Mouse (Mus musculus) midbrain, embryonic 15.5 days (tissue): ENCODE measurements around the gene Tex11. TPM values are rescaled to one million over a fixed set of nuclear protein-coding genes. Genes with fewer than 3 reads are reported as not detected.

ENCODE experiments used
- ATAC-seq: fragments of 200-750 bp; cut with Nextera tagmentation; replicated peaks from 2 replicates; pipeline ENCODE4 v1.8.0; 2017; ENCODE audit warnings: moderate TSS enrichment
- H3K27ac ChIP-seq: fragments of 300-500 bp; sonication (generic); 2 replicates; pipeline ENCODE4 v1.5.1; 2015; ENCODE audit warnings: mild to moderate bottlenecking, inconsistent platforms
- H3K27me3 ChIP-seq: fragments of 300-500 bp; sonication (generic); replicated peaks from 2 replicates; pipeline ENCODE4 v1.6.1; 2015; ENCODE audit warnings: inconsistent platforms
- H3K36me3 ChIP-seq: fragments of 300-500 bp; sonication (generic); replicated peaks from 2 replicates; pipeline ENCODE4 v1.6.1; 2015; ENCODE audit warnings: inconsistent platforms
- H3K4me1 ChIP-seq: fragments of 300-500 bp; sonication (generic); 2 replicates; pipeline ENCODE4 v1.6.1; 2015; ENCODE audit warnings: inconsistent platforms
- H3K4me2 ChIP-seq: fragments of 300-500 bp; sonication (generic); 2 replicates; pipeline ENCODE4 v1.6.1; 2015; ENCODE audit warnings: inconsistent platforms, mild to moderate bottlenecking, moderate library complexity
- H3K4me3 ChIP-seq: fragments of 300-500 bp; sonication (generic); 2 replicates; pipeline ENCODE4 v1.5.1; 2015; ENCODE audit warnings: mild to moderate bottlenecking, inconsistent platforms
- H3K9ac ChIP-seq: fragments of 300-500 bp; sonication (generic); 2 replicates; pipeline ENCODE4 v1.6.1; 2015; ENCODE audit warnings: mild to moderate bottlenecking, inconsistent platforms
- H3K9me3 ChIP-seq: fragments of 300-500 bp; sonication (generic); 2 replicates; pipeline ENCODE4 v1.6.1; 2016; ENCODE audit warnings: inconsistent platforms
- WGBS: fragments of 180-500 bp; shearing (Covaris S2); methylation state at CpG from one replicate; pipeline ENCODE4 v1.1.7; 2015; ENCODE audit warnings: mixed read lengths; 5-methylcytosine and 5-hydroxymethylcytosine counted together
- polyA plus RNA-seq: library from polyadenylated mRNA; unstranded; fragments of >200 nt; fragmentation: Nextera tagmentation; extraction: Ambion mirVana; gene quantifications from 2 replicates; pipeline ENCODE4 v1.2.1, GENCODE M21; 2015

The Tex11 gene
- polyA plus RNA-seq, 1 experiment from 2014 or later, result not detected

DNA sequence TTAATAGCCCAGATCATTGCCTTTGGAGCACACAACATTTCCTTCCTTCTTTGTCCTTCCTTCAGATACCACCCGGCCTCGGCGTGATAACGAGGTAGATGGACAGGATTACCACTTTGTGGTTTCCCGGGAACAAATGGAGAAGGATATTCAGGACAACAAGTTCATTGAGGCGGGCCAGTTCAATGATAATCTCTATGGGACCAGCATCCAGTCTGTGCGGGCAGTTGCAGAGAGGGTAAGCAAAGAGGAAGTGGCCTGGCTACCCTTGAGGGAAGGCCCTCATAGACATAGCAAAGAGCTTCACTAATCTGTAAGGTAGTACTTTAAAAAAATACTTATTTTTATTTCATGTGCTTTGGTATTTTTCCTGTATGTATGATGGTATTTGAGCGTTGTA lies 245.3 kb downstream of the Tex11 start:
- Histone ChIP-seq H3K36me3 (no peaks in the 10 kb centered on the region), H3K4me2 (no peak overlapping the region), H3K9me3 (no peaks in the 10 kb centered on the region), H3K27me3 (no peaks in the 10 kb centered on the region), H3K4me3 (no peak overlapping the region), H3K27ac (no peak overlapping the region), H3K9ac (no peak overlapping the region), H3K4me1 (no peaks in the 10 kb centered on the region)
- no peak for ATAC-seq
- WGBS, result 88% methylated on average over 8 of the region's 8 CpGs

DNA sequence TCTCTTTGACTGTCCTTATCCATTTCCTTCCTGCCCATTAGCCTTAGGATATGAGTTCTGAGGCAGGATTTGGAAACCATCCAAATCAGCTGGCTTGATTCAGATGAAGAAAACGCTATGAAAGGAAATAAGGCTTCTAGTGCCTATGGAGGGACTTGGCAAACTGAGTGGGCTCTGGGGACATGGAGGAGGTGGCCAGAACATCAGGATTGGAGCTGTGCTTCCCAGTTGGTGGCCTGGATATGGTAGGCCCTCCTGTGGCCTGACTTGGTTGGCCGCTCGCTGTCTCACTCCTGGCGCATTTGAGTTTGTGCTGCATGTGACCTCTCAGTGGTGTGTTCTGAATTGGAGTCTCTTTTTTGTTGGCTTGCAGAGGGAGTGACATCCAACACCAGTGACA lies 248.3 kb downstream of the Tex11 start:
- WGBS, result 82% methylated on average over 4 of the region's 4 CpGs
- H3K4me2 ChIP-seq, result no peak overlapping the region
- no peak for ATAC-seq
- H3K9me3 ChIP-seq, result no peaks in the 10 kb centered on the region
- H3K27me3 ChIP-seq, result no peaks in the 10 kb centered on the region
- H3K36me3 ChIP-seq, result no peaks in the 10 kb centered on the region
- H3K4me3 ChIP-seq, result no peak overlapping the region
- no peaks in the 10 kb centered on the region for H3K4me1 ChIP-seq
- no peak overlapping the region for H3K9ac ChIP-seq
- H3K27ac ChIP-seq, result no peak overlapping the region

DNA sequence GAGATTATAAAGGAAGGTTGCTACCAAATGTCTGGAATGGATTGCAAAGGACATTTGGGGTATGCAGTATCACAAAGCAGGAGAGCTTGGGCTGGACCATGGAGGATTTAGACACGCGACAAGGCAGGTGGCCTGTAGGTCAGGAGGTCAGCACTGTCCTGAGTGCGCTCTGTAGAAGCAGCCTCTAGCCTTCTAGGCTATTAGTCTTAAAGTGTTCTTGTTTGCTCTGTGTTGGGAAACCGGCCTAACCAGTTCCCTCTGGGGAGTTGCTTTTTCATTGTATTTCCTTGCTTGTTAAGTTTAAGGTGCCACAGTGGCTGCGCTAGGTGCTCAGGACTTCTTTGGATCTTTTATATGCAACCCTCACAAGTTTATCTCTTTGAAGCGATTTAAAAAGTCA lies 257.4 kb downstream of the Tex11 start:
- no peak overlapping the region for H3K9ac ChIP-seq
- H3K27me3 ChIP-seq, result no peaks in the 10 kb centered on the region
- H3K4me3 ChIP-seq, result no peak overlapping the region
- WGBS, result 71% methylated on average over 6 of the region's 6 CpGs
- H3K36me3 ChIP-seq, result no peaks in the 10 kb centered on the region
- no peaks in the 10 kb centered on the region for H3K4me1 ChIP-seq
- H3K27ac ChIP-seq, result no peak overlapping the region
- ATAC-seq, result no peak
- H3K9me3 ChIP-seq, result no peaks in the 10 kb centered on the region
- H3K4me2 ChIP-seq, result no peak overlapping the region

DNA sequence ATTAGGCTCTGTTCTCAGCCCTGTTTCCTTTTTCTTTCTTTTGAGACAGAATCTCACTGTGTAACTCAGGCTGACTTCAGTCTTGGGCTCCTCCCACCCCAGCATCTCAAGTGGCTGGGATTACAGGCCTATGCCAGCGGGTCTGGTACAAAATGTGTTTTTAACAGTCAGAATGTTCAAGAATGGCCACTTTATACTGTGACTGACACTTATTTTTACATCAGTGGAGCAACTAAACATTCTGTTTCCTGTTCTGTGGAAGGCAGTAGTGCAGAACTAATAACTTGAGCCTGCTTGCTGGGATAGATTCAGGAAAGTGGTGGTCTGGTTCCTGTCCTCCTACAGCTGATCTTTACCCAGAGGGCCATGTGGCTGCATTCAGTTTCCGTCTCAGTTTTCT lies 258.8 kb downstream of the Tex11 start:
- Histone ChIP-seq H3K36me3 (no peaks in the 10 kb centered on the region), H3K9me3 (no peaks in the 10 kb centered on the region), H3K27ac (no peak overlapping the region), H3K9ac (no peak overlapping the region), H3K4me2 (no peak overlapping the region), H3K4me3 (no peak overlapping the region), H3K4me1 (no peaks in the 10 kb centered on the region), H3K27me3 (no peaks in the 10 kb centered on the region)
- no peak for ATAC-seq
- WGBS, result 33% methylated on average over 2 of the region's 2 CpGs

DNA sequence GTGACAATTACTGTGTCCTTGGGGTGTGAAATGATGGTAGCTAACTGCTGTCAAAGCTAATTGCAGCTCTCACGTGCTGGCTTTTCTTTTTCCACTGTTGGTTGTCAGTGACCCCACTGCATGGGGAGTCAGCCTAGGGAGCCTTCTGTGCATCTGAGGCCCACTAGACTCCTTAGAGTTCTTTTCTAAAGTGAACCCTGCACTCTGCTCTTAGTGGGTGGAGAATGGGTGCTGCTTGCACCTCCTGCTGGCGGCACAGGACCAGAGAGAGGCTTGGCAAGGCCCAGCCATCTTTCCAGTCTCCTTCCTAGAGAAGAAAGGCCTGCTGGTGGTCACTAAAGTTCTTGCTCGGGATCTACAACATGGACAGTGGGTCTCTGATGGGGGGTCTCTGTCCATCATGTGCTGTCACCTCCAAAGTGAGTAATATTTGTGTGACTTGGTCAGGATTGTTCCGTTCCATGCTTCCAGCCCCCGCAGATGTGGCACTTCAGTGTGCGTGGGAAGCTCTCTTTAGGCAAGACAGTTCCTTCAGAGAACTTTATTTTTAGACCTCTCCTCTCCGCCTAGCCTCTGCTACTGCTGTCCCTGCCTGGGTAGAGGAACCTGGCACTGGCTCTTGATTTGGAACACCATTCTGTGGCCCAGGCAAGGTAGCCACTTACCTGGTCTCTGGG lies 261.5 kb downstream of the Tex11 start:
- ATAC-seq, result no peak
- H3K4me2 ChIP-seq, result no peak overlapping the region
- 80% methylated on average over 7 of the region's 7 CpGs for WGBS
- no peak overlapping the region for H3K4me3 ChIP-seq
- H3K4me1 ChIP-seq, result no peaks in the 10 kb centered on the region; the same call in 1 of the 2 replicates
- no peaks in the 10 kb centered on the region for H3K36me3 ChIP-seq
- H3K9me3 ChIP-seq, result no peaks in the 10 kb centered on the region
- no peak overlapping the region for H3K27ac ChIP-seq
- no peaks in the 10 kb centered on the region for H3K27me3 ChIP-seq
- H3K9ac ChIP-seq, result no peak overlapping the region

DNA sequence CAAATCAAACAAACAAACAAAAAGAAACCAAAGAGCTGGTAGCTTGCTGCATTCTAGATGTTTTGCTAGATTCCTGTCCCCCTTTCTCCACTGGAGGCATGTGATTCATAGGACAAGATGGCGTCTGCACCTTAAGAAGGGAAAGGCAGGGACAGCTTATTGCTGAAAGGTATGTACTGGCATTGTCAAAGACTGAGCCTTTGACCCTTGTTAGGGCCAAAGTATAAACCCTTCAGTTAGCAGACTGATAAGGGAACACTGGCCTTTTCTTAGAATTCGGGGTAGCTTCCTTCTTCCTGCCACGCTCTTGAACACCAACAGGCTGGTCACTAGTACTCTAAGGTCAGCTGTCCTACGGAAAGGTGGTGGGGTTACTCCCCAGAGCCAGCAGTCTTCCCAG lies 262.1 kb downstream of the Tex11 start:
- H3K4me2 ChIP-seq, result no peak overlapping the region
- no peaks in the 10 kb centered on the region for H3K9me3 ChIP-seq
- H3K4me1 ChIP-seq, result no peaks in the 10 kb centered on the region; the same call in 1 of the 2 replicates
- no peak overlapping the region for H3K27ac ChIP-seq
- H3K27me3 ChIP-seq, result no peaks in the 10 kb centered on the region
- H3K9ac ChIP-seq, result no peak overlapping the region
- 82% methylated on average over 4 of the region's 4 CpGs for WGBS
- H3K36me3 ChIP-seq, result no peaks in the 10 kb centered on the region
- no peak for ATAC-seq
- no peak overlapping the region for H3K4me3 ChIP-seq

GRCm38 (mm10) chrX:100796741-100797090 lies 262.8 kb downstream of the Tex11 start:
- no peak overlapping the region for H3K9ac ChIP-seq
- no peak overlapping the region for H3K27ac ChIP-seq
- H3K4me2 ChIP-seq, result no peak overlapping the region
- H3K4me1 ChIP-seq, result no peaks in the 10 kb centered on the region; the same call in 1 of the 2 replicates
- H3K4me3 ChIP-seq, result no peak overlapping the region
- 91% methylated on average over 3 of the region's 3 CpGs for WGBS
- no peaks in the 10 kb centered on the region for H3K36me3 ChIP-seq
- no peaks in the 10 kb centered on the region for H3K9me3 ChIP-seq
- no peaks in the 10 kb centered on the region for H3K27me3 ChIP-seq
- no peak for ATAC-seq

- no peaks in the 10 kb centered on the region for H3K36me3 ChIP-seq
- H3K4me2 ChIP-seq, result no peak overlapping the region
- no peak overlapping the region for H3K27ac ChIP-seq
- WGBS, result 84% methylated on average over 6 of the region's 6 CpGs
- no peak overlapping the region for H3K4me3 ChIP-seq
- ATAC-seq, result no peak
- H3K4me1 ChIP-seq, result no peaks in the 10 kb centered on the region; the same call in 1 of the 2 replicates
- no peaks in the 10 kb centered on the region for H3K27me3 ChIP-seq
- H3K9ac ChIP-seq, result no peak overlapping the region
- no peaks in the 10 kb centered on the region for H3K9me3 ChIP-seq
Measured at GRCm38 (mm10) chrX:100796041-100796740, 263.3 kb downstream of the Tex11 start.

- Histone ChIP-seq H3K4me1 (no peaks in the 10 kb centered on the region), H3K9me3 (no peaks in the 10 kb centered on the region), H3K27me3 (no peaks in the 10 kb centered on the region), H3K27ac (no peak overlapping the region), H3K36me3 (no peaks in the 10 kb centered on the region), H3K4me2 (no peak overlapping the region), H3K9ac (no peak overlapping the region), H3K4me3 (no peak overlapping the region)
- WGBS, result 86% methylated on average over 4 of the region's 4 CpGs
- ATAC-seq, result no peak
Measured at GRCm38 (mm10) chrX:100789322-100789721, 270.1 kb downstream of the Tex11 start.

Other genes with a start within 250 kb of the Tex11 start
- gene Slc7a3, start 26.4 kb upstream of the Tex11 start, polyA plus RNA-seq, result 6.2 and 6.5 TPM in 2 replicates
- 45.1 and 46.4 TPM in 2 replicates for gene Snx12, start 162.9 kb upstream of the Tex11 start, polyA plus RNA-seq
- 0.97 TPM in 2 replicates for gene Foxo4, start 194.9 kb upstream of the Tex11 start, polyA plus RNA-seq
- gene Gm614, start 204.3 kb upstream of the Tex11 start, polyA plus RNA-seq, result not detected in 2 replicates
- gene Il2rg, start 208.6 kb upstream of the Tex11 start, polyA plus RNA-seq, result 6.7 and 7.2 TPM in 2 replicates
- not detected in 2 replicates for gene Gm20489, start 209.4 kb upstream of the Tex11 start, polyA plus RNA-seq
- gene Med12, start 214.4 kb upstream of the Tex11 start, polyA plus RNA-seq, result 26.6 and 29.1 TPM in 2 replicates
- gene Nlgn3, start 239.5 kb upstream of the Tex11 start, polyA plus RNA-seq, result 89.5 and 90.3 TPM in 2 replicates